9 mouse cellular contexts compared by ENCODE assay signal in the genomic region with DNA sequence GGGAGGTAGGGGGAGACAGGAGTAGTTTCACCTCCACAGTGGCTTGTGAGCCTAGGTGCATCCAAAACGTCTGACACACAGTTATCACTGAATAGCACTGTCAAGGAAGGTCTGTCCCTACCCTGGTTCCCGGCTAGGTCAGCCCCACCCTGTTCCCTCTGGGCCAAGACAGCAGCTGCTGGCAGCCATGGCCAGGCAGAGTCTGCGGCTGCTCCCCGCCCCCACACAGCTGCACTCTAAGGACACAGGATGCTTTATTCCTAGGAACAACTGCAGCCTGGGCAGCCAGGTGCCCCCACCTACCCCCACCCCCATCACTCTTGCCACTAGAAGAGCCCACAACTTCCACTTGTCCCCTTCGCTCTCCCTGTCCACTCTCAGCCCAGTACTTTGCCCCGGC.
A peak's percentile ranks its signal among the peaks of the same experiment; 100 is the strongest.
DNase-seq lines count a peak whose midpoint lies in the region; ATAC-seq and TF ChIP-seq lines count a peak whose summit lies in the region.
"Had no signal": no experiment of that assay in that cellular context is flagged by ENCODE, and none has a peak within 500 bp of the region (broad histone marks: within the 10 kb centered on the region; RNA-seq: fewer than 3 reads in every experiment).

No protein-coding gene starts in this region.

- peaks cover 17% of the 10 kb centered on the region for H3K4me1 ChIP-seq in hindbrain, postnatal 0 days (ENCODE audit: insufficient read depth, low read length)
- H3K4me1 ChIP-seq in cerebellum, adult 2 months (ENCODE audit: control insufficient read depth, insufficient read depth, low read length): peaks cover 39% of the 10 kb centered on the region

- no peak overlapping the region for H3K4me3 ChIP-seq in hindbrain, postnatal 0 days (ENCODE audit: low read length)
- no peak overlapping the region for H3K4me3 ChIP-seq in cerebellum, adult 2 months (replicated peaks; ENCODE audit: insufficient read depth, low read depth, low read length)
- H3K4me3 ChIP-seq: stomach, embryonic 15.5 days had no signal

- H3K36me3 ChIP-seq in hindbrain, postnatal 0 days (ENCODE audit: insufficient read depth, low read length): peaks cover 10% of the 10 kb centered on the region; the same call in 1 of the 2 replicates

- intact Hi-C loops in gastrocnemius, postnatal 14 days (cut with DNase I; ENCODE audit: low total_unique reads): loop anchor here (10.0 kb wide), 1 partner anchor 154 kb away; no protein-coding TSS in a partner anchor

- WGBS in hindbrain, postnatal 0 days: 32% methylated on average over 6 of the region's 6 CpGs
- WGBS in cerebellum, adult 2 months: 51% methylated on average over 6 of the region's 6 CpGs

- no peaks in the 10 kb centered on the region for H3K27me3 ChIP-seq in hindbrain, postnatal 0 days (ENCODE audit: insufficient read depth, low read length)
- no peaks in the 10 kb centered on the region for H3K27me3 ChIP-seq in cerebellum, adult 2 months (ENCODE audit: control insufficient read depth, insufficient read depth, low read length)
- H3K27me3 ChIP-seq: stomach, embryonic 15.5 days had no signal

- no peaks in the 10 kb centered on the region for H3K9me3 ChIP-seq in hindbrain, postnatal 0 days (ENCODE audit: low read length)
- H3K9me3 ChIP-seq: stomach, embryonic 15.5 days had no signal

- peak overlapping the region; percentile 28; the same call in 1 of the 2 replicates for H3K9ac ChIP-seq in hindbrain, postnatal 0 days (replicated peaks; ENCODE audit: low read length)
- H3K9ac ChIP-seq: stomach, embryonic 15.5 days had no signal

- ATAC-seq in hindbrain, postnatal 0 days: peak; percentile 48

- TF ChIP-seq CTCF in hindbrain, postnatal 0 days (IDR thresholded peaks at IDR 0.05; ENCODE audit: low read depth): no peak
- no peak for TF ChIP-seq CTCF in cerebellum, adult 2 months (IDR thresholded peaks at IDR 0.05; ENCODE audit: borderline replicate concordance, insufficient read depth, low read depth, low read length)

- TF ChIP-seq POLR2A in cerebellum, adult 2 months (IDR thresholded peaks at IDR 0.05; ENCODE audit: borderline replicate concordance, insufficient read depth, low read length): no peak

- H3K27ac ChIP-seq in hindbrain, postnatal 0 days: peak overlapping the region; percentile 71; the same call in 1 of the 2 replicates
- no peak overlapping the region for H3K27ac ChIP-seq in cerebellum, adult 2 months (ENCODE audit: insufficient read depth, low read length)

- DNase-seq in layer of hippocampus, adult 9-11 months: peak; percentile 64
- no peak for DNase-seq in layer of hippocampus, adult 18-20 months (ENCODE audit: low spot score in 2 of 2)
- DNase-seq in adrenal gland, postnatal 36 days: peak; percentile 53 to 63
- peak; percentile 88 for DNase-seq in gastrocnemius, postnatal 14 days
- DNase-seq in hindbrain, postnatal 0 days (ENCODE audit: low spot score): peak; percentile 68
- peak; percentile 47 for DNase-seq in mesoderm, embryonic 11.5 days (ENCODE audit: low read depth, low spot score)
- DNase-seq in cerebellum, adult 2 months: no peak
- DNase-seq in cerebellum, postnatal 14 days: no peak

- H3K4me2 ChIP-seq in hindbrain, postnatal 0 days (ENCODE audit: low read depth, low read length): no peak overlapping the region
- H3K4me2 ChIP-seq: stomach, embryonic 15.5 days had no signal

Comparison
In these comparisons a context has a peak if more than half of its experiments do, and no peak if none do; other contexts are left out.
1. DNase-seq: peak in layer of hippocampus, adult 9-11 months (single experiment), adrenal gland, postnatal 36 days (2 of 2), gastrocnemius, postnatal 14 days (single experiment), hindbrain, postnatal 0 days (single experiment) and mesoderm, embryonic 11.5 days (single experiment); none in layer of hippocampus, adult 18-20 months (0 of 2), cerebellum, adult 2 months (0 of 2) and cerebellum, postnatal 14 days (0 of 2).